Mouse (Mus musculus): ENCODE results near the gene Clec2d.
"Not testable (repeated sequence)": the region's sequence is repeated elsewhere in the genome, so short reads cannot be mapped to it uniquely, and the experiment has no call there.

Clec2d gene

DNA sequence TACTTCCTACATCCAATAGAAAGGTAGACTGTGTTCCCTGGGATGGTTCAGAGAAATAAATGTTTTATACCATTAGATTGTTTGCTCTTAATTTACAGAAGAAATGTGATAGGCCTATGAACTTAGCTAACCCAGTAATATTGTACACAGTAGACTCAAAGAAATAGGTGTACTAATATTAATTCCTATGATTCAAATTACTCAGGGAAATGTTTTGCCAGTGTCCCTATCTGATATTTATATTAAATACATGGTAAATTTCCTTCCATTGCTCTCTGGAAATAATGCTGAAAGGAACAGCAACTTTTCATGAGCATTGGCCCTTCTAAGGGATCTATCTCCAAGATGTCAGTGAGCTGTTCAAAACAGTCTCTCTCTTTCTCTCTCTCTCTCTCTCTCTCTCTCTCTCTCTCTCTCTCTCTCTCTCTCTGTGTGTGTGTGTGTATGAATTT is 6.8 kb downstream of the Clec2d start:
- no peak for DNase-seq (ENCODE audit: low read depth, low spot score)

DNA sequence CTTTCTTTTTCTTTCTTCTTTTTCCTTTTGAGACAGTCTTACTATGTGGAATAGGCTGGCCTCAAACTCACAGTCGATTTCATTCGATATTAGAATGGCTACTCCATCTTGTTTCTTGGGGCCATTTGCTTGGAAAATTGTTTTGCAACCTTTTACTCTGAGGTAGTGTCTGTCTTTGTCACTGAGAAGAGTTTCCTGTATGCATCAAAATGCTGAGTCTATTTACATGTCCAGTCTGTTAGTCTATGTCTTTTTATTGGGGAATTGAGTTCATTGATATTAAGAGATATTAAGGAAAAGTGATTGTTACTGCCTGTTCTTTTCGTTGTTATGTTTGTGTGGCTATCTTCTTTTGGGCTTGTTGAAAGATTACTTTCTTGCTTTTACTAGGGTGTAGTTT is 7.4 kb downstream of the Clec2d start:
- DNase-seq (ENCODE audit: low read depth, low spot score) = not testable (repeated sequence)

DNA sequence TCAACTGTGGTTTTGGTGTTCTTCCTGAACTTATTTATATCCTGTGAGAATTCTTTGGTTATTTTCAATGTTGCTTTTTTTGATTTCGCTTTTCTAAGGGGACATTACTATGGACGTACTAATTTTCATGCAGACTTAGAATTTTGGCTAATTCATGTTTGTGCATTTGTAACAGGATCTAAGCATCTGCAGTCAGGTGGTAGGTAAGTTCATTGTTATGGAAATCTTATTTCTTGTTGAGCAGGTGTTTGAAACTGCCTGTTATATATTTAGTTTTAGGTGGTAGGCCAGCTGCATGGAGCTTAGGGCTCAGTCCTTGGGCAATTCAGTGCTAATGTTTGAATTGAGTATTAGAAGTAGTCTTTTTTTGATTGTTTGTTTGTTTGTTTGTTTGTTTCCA is 13.0 kb downstream of the Clec2d start:
- no peak for DNase-seq (ENCODE audit: low read depth, low spot score)

DNA sequence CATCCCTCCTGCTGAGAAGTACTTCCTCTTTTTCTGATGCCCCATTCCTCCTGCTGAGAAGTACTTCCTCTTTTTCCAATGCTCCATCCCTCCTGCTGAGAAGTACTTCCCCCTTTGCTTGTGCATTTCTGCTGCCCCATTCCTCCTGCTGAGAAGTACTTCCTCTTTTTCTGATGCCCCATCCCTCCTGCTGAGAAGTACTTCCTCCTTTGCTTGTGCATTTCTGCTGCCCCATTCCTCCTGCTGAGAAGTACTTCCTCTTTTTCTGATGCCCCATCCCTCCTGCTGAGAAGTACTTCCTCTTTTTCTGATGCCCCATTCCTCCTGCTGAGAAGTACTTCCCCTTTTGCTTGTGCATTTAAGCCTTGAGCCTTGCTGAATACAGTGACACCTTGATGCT is 19.7 kb downstream of the Clec2d start:
- DNase-seq (ENCODE audit: low read depth, low spot score) = not testable (repeated sequence)

DNA sequence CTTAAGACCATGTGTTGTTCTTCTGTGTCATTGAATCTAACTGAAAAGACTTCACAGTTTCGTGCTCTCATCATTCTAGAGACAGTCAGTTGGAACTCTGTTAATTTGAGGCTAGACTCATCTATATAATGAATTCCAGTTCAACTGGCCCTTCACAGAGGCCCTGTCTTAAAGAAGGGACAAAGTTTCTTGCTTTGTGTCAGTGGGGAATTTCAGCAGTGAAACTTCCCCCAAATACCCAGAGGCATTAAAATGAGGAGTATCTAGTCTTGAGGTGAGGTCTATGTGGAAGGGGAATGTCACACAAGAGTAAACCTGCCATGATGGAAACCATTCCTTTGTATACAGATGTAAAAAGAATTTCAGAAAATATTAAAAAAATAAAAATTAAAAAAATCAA is 21.9 kb downstream of the Clec2d start:
- no peak for DNase-seq (ENCODE audit: low read depth, low spot score)

DNA sequence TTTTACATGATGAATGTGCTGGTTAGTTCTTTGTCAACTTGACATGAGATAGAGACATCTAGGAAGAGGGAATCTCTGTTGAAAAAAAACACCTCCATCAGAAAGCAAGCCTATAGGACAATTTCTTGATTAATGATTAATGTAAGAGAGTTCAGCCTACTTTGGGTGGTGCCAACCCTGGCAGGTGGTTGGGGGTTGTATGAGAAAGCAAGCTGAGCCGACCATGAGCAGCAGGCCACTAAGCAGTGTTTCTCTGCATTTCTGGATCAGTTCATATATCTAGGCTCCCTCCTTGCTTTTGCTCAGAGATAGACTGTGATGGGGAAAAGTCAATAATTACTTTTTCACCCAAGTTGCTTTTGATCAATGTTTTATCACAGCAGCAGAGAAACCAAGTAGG is 23.9 kb downstream of the Clec2d start:
- DNase-seq (ENCODE audit: low read depth, low spot score) = no peak

DNA sequence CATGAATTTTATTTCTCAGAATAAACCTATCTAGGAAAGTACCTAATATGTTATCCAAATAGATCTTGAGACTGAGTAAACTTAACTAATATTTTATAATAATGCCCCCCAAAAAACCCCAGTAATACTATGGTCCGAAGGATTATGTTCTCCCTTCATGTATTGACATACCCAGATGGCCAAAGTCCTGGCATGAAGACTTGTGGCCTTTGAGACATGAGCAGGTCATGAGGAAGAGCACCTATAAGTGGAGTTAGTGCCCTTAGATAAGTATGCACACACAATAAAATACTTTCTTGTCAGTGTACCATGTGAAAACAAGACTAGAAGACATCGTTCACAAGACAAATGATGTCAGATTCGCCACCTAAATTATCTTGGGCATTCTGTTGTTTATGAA is 24.4 kb downstream of the Clec2d start:
- no peak for DNase-seq (ENCODE audit: low read depth, low spot score)

DNA sequence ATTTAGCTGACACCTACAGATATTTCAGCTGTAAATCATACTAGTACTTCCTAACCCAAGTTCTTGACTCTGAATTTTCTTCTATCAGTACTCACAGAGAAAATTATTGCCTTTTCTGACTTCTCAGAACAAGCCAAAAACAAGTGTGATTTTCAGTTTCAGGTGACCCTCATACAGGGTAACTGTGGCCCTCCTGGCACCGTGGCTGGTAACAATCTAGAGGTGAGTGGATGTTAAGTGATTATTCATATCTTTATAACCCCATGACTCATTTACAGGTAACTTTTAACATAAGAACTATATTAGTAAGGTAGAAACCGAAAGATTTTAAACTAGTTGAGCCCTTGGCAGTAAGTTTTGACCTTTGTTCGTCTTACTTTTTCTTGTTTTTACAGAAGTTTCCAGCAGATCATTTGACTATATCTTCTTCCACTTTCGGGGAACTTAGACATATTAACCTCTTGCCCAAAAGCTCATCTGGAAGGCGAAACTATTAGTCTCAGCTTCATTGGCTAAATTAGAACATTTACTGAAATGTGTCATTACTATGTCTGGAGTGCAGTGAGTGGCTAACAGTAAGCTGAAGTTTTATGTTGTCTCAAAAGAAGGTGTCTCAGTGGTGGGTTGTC is 28.6 kb downstream of the Clec2d start:
- no peak for DNase-seq (ENCODE audit: low read depth, low spot score)

DNA sequence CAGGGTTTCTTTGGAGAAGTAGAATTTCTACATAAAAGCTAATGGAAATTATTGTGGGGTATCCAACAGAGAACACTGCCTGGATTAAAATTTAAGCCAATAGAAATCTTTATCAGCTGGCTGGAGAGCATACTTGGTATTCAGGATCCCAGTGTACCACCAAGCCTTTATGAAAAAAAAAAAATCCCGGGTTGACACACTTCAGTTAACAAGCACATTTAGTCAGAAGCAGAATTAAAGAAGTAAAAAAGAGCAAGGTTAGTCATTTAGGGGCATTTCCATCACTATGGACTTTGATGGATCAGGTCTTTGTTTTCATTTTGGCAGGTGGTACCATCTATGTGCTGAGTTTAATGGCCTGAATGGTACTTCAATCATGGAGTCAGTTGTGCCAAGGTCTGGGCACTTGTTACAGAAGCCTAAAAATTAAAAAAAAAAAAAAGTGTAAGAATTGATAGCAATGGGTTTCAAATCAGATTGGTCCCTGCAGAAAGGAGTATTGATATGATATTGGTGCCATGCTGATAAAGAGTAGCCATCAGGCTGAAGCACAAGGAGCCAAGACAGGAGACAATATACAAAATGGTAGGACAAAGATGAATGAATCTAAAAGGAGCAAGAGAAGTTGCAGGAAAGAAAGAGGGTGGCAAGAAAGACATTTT is 29.5 kb downstream of the Clec2d start:
- DNase-seq (ENCODE audit: low read depth, low spot score) = no peak

DNA sequence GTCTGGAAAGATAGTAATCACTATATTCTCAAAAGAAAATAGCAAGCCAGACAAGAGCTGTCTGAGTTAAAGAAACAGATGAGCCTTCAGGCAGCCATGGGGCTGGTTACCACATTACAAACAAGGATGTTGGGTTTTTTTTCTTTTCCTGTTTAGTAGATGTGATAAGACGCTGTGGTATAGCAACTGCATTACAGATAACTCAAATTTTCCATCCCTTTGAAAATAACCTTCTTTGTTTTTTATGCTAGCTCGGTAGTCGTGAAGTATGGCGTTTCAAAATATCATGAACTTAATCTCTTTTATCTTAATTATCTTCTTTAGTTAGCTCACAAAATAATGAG is 30.0 kb downstream of the Clec2d start:
- DNase-seq (ENCODE audit: low read depth, low spot score) = no peak

DNA sequence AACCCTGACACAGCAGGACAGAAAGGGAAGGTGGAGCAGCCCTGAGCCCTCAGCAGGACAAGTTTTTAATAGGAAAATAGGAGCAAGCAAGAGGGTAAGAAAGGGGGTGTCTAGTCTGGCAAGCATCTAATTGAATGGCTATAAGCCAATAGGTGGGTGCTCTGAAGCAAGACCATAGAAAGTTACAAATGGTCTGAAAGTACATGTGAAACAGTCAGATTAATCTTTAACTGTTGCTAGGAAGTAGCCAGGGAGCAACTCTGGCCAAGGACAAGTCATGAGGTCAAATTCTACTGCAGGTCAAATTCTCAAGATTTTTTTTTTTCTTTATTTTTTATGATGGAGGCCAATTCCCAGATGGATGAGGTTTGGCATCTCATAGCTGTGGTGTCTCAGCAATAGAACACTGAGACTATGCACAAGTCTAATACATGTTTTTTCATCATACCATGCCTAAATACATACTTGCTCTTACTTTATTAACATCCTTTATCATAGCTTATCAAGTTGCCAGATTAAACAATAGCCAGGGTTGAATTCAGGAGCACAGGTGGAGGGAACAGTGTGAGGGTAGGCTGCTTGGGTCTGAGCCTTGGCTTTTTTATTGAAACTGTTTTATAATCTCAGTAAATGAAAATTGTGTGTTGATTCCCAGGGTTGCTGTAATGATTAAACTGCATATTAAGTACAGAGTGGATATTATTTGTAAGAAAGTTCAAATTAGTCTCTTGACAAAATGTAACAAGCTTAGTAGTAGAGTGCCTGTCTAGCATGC is 32.2 kb downstream of the Clec2d start:
- no peak for DNase-seq (ENCODE audit: low read depth, low spot score)

DNA sequence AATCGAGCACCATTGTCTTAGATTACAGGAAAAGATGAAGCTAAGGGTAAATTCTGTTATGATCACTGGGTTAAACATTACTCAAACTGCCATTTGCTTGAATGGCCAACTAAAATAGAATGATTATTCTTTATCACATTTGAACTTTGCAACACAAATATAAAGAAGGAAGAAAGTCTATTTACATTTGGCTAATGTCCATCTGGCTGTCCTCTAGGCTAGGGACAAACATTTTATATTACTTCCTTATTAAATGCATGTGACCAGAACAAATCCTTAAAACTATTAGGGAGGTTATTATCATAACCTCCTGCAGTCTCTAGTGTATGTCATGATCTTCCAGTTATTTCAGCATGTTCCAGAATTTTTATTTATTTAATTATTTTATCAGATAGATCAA is 33.1 kb downstream of the Clec2d start:
- DNase-seq (ENCODE audit: low read depth, low spot score) = no peak

DNA sequence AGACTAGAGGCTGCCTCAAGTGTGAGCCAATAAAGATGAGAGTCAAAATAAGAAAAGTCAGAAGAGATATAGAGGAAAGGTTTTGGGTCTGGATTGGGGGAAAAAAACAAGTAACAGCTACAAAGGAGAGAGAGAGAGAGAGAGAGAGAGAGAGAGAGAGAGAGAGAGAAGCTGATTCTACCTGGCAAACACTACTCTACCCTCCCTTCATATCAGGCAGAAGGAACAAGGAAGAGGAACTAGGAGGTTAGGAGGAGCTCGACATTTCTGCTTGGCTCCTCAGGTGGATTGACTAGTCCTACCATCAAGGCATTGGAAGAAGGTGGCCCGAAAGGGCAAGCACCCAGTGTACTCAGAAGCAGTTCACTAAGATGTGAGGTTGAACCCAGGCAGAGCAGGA is 33.8 kb downstream of the Clec2d start:
- DNase-seq (ENCODE audit: low read depth, low spot score) = no peak

DNA sequence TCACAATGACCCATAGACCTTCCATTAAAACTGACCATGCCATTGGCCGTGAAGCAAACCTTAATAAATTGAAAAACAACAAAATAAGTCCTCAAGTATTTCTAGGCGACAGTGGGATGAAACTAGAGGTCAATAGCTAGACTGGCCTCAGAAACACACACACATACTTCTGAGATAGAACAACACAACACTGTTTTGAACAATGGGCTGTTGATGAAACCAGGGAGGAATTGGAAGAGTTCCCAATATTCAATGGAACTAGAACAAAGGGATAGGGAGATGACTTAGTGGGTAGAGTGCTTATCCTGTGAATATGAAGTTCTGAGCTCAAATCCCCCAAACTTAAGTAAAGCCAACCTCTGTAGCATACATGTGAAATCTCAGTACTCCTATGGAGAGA is 34.6 kb downstream of the Clec2d start:
- DNase-seq (ENCODE audit: low read depth, low spot score) = no peak

DNA sequence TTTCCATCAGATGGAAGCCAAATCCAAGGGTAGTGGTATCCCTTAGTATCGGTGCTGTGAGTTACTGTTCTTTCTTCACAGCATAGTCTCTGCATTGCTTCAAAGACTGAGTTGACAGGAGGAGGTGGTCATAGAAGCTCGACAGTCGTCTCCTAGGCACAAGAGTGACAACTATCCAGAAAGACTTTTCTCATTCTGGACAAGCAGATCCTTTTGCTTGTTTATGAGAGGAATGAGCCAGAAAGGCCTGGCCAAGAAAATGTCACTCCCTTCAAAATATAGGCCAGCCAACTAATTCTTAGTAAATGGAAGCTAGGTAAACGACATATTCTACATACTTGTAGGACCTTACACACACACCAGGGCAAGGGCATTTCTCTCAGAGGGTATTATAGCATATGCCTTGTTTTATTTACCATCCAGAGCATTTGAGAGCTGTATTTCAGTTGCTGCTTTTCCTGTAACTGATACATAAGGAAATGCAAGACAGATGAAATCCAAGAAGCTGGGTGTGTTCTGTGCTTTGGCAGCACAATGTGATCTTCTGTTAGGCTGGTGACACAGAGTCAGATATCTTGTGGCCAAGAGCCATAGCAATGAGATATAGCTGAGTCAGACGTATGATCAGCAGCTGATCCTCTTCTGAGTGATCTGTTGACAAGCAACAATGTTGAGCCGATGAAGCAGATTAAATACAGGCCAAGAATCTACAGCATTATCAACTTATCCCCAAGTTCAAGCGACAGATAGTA is 35.6 kb downstream of the Clec2d start:
- DNase-seq (ENCODE audit: low read depth, low spot score) = no peak

DNA sequence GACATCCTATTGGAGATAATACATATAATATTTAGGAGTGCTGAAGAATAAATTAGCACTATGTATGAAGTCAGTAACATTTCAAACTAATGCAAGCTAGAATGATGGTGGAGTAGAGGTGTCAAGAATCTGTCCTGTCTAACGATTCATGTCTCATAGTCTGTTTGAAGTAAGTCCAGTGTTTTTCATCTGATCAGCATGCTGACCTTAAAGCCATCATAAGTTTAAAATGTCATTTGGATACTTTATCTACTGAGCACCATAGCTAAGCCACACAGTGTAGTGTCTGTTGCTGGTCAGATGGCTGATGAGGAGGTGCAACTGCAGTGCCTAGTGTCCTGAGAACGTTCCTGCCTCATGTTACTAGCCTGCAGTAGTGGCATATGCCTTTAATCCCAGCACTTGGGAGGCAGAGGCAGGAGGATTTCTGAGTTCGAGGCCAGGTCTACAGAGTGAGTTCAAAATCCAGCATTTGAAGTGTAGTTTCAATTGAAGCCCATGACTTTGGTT is 36.4 kb downstream of the Clec2d start:
- DNase-seq (ENCODE audit: low read depth, low spot score) = no peak

DNA sequence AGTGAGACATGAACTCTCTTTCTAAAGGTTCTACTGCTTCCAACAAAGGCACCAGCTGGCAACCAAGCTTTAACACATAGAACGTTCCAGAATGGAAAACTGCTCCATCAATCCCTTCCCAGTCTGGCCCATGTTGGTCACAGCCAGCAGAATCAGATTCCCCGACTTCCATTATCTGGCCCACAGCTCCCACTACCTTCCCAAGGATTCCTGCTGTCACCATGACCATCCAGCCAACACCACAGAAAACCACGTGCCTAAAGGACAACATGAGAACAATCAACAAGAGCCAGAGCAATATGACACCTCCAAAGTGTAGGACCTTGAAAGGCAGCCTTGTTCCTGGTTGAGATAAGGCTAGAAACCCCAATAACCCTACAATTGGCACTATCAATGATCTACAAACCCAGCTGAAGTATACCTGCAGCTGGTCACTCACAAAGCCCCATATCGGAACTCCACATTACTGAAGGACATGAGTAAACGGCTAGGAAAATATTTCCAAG is 37.8 kb downstream of the Clec2d start:
- DNase-seq (ENCODE audit: low read depth, low spot score) = no peak

DNA sequence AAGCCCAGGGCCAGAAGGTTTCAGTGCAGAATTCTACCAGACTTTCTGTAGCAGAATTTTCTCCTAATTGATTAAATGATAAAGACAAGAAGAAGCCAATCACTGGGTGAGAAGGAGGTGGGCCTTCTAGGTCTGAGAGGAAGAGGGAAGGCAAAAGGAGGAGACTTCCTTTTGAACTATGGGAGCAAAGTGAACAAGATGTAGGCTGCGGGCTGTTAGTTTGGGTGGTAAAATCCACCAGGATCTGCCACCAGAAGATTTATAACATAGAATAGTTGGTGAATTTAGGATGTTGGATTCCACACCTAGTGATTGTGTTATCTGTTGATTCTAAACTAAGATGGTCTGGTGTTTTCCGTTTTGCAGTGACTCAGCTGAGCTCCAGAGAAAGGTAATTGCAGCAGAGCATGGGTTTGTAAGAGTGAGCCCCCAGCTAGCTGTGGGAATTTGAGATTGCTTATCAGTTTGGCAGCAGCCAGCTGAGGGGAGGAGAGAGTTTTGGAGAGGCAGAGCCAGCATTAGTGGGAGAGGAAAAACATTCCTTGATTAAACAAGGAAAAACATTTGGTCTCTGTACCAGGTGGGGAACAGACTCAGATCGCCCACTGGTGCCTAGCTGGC is 39.6 kb downstream of the Clec2d start:
- no peak for DNase-seq (ENCODE audit: low read depth, low spot score)

DNA sequence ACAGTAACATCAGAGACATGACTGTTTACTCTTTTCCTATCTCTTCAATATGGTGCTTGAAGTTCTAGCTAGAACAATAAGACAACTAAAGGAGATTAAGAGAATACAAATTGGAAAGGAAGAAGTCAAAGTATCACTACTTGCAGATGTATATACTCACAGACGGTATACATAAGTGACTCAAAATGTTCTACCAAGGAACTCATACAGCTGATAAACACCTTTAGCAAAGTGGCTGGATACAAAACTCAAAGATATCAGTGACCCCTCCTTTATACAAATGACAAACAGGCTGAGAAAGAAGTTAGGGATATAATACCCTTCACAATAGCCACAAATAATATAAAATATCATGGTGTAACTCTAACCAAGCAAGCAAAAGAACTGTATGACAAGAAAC is 40.6 kb downstream of the Clec2d start:
- DNase-seq (ENCODE audit: low read depth, low spot score) = no peak

DNA sequence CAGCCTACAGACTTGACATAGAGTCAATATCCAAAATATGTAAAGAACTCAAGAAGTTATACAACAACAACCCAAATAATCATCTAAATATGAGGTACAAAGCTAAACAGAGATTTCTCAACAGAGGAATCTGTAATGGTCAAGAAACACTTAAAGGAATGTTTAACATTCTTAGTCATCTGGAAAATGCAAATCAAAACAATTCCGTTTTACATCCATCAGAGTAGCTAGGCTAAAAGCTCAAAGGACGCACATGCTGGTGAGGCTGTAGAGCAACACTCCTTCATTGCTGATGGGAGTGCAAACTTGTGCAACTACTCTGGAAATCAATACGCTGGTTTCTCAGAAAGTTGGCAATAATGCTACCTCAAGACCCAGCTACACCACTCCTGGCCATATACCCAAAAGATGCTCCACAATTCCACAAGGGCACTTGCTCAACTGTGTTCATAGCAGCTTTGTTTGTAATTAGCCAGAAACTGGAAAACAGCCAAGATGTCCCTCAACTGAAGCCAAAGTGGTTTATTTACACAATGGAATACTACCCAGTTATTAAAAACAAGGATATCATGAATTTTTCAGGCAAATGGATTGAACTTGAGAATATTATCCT is 41.9 kb downstream of the Clec2d start:
- DNase-seq (ENCODE audit: low read depth, low spot score) = no peak

DNA sequence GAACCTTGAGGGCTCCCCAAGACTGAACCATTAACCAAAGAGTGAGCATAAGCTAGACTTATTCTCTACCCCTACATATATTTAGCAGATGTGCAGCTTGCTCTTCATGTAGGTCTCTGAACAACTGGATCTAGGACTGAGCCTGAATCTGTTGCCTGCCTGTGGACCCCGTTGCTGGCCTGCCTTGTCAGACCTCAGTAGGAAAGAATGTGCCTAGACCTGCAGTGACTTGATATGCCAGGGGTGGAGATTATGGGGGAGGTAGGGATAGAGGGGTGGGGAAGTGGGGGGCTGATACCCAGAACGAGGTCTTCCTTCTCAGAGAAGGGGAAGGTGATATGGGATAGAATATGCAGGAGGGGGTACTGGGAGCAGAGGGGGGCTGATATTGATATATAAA is 43.2 kb downstream of the Clec2d start:
- no peak for DNase-seq (ENCODE audit: low read depth, low spot score)

Data from retina, postnatal 7 days (tissue).